Mouse (Mus musculus) central nervous system, embryonic 14 days (tissue): ENCODE data around the gene Abca14. TPM values are rescaled to one million over a fixed set of nuclear protein-coding genes. Genes with fewer than 3 reads are reported as not detected.

Source experiments
- polyA plus RNA-seq: library from polyadenylated mRNA; depleted of rRNA; stranded (reverse); fragments of >200 nt; gene quantifications from 2 replicates; pipeline ENCODE4 v1.2.3, GENCODE M21; 2012; rRNA removed

Abca14 gene
- not detected in 2 replicates for polyA plus RNA-seq

GRCm38 (mm10) chr7:120203789-120204188 lies at the start of gene Abca14:
TSS of gene Abca14 (plus strand) at chr7:120203961.

DNA sequence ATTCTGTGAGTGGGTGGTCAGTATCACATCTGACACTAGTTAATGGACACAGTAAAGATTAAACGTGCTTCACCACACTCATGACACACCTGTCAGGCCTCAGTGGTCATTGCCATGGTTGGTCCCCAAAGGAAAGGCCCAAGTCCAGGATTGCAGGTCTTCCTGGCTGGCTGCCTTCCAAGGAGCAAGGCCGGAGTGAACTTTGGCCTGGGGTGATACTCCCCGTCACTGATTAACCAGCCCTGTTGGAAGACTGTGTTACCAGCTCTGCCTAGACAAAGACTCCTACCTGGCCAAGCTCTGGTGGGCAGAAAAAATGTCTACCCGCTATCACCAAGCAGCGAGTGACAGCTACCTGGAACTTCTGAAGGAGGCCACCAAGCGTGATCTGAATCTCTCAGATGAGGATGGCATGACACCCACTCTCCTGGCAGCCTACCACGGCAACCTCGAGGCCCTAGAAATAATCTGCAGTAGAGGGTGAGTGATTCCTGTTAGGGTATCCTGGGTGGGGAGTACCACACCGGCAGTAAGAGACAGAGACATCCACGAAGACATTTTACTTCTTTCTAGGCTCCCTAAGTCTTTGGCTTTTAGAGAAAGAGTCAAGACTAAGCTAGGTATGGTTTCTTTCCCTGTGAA lies 30.0 kb upstream of the Abca14 start, which contains the start of gene Anks4b:
Anks4b (plus strand) TSS at position 256 of the 642 bp plus-strand sequence.

DNA sequence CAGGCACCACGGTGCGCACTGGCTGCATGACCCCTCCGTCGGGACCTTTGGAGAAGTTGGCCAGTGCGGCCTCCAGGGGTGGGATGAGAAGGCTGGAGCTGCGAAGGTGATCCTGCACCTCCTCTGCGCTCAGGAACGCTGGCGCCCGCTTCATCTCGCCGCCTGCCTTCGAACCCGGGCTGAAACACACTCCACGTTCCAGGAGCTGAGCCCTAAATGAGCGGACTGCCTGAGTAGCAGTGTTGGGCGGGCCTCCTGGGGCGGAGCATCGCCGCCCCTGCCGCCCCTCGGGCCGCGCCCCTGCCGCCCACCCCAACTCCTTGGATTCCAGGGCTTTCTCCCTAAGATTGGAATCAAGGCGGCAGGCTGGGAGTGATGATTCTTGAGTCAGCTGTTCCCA lies 2.0 kb upstream of the Abca14 start, which contains the start of gene Crym:
Crym (minus strand) TSS at position 341 of the 400 bp plus-strand sequence.

DNA sequence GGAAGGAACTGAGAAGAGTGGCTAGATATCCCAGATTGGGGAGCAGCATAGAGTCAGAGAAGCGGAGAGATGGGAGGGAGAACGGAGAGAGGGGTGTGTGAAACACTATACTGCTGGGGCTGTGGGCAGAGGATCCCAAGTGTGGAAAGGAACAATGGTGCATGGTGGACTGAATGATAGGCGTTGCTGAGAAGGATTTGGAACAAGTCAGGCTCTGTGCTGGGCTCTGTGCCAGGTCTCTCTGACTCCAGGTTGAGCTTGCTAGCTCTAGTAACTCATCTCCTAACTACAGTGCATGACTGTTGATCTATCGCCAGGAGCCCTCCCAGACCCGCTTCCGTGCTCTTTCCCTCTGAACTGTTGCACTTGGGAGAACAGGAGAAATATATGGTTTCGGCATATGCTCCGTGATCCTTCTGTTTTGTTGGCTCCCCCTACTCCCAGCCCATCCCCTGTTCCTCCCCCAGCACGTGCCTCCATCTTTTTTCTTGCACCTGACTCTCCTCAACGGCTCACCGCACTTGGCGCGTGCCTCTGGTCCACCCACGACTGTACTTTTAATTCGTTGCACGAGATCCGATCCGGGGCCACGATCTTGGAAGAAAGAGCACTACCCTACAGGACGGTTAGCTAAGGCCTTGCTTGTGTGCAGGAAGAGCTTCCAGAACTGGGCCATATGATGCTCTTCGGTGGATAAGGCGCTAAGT lies 124.5 kb downstream of the Abca14 start, which contains the start of gene Abca15:
Abca15 (plus strand) TSS at position 584 of the 707 bp plus-strand sequence.

Other genes starting within 250 kb of the Abca14 start
- 0.14 and 0.17 TPM in 2 replicates for gene Dnah3, start 108.7 kb upstream of the Abca14 start, polyA plus RNA-seq
- 5.0 and 8.3 TPM in 2 replicates for gene Tmem159, start 101.6 kb upstream of the Abca14 start, polyA plus RNA-seq
- gene Zp2, start 58.7 kb upstream of the Abca14 start, polyA plus RNA-seq: 0.02 and 0.19 TPM in 2 replicates
- 0.02 and 0.03 TPM in 2 replicates for gene Anks4b, start 30.1 kb upstream of the Abca14 start, polyA plus RNA-seq
- 17.0 and 30.3 TPM in 2 replicates for gene Crym, start 1.9 kb upstream of the Abca14 start, polyA plus RNA-seq
- not detected in 2 replicates for gene Abca15, start 124.7 kb downstream of the Abca14 start, polyA plus RNA-seq
- gene Abca16, start 205.7 kb downstream of the Abca14 start, polyA plus RNA-seq: not detected in 2 replicates